Mouse (Mus musculus): Measurements from ENCODE around the gene Tbxas1. TPM values are rescaled to one million over a fixed set of nuclear protein-coding genes. Genes with fewer than 3 reads are reported as not detected.

The Tbxas1 gene
- polyA plus RNA-seq, 1 experiment from 2014 or later, result 2.0 TPM

- ATAC-seq (ENCODE audit: low FRiP score, low TSS enrichment) (no peak), DNase-seq (ENCODE audit: low spot score) (no peak)
- Histone ChIP-seq H3K4me1 (replicated peaks; ENCODE audit: control insufficient read depth, insufficient read depth) (no peaks in the 10 kb centered on the region), H3K9me3 (ENCODE audit: control insufficient read depth, low read length) (no peaks in the 10 kb centered on the region), H3K36me3 (ENCODE audit: control insufficient read depth, insufficient read depth, low read length) (no peaks in the 10 kb centered on the region), H3K4me2 (replicated peaks; ENCODE audit: low read depth) (no peak overlapping the region), H3K4me3 (ENCODE audit: low read depth, low read length) (no peak overlapping the region), H3K27me3 (ENCODE audit: control insufficient read depth, insufficient read depth, low read length) (no peaks in the 10 kb centered on the region), H3K9ac (ENCODE audit: low read length) (no peak overlapping the region), H3K27ac (replicated peaks) (no peak overlapping the region)
- TF ChIP-seq EP300 (optimal IDR thresholded peaks at IDR 0.05) (no peak), CTCF (IDR thresholded peaks at IDR 0.05; ENCODE audit: low read depth) (no peak)
- WGBS, result 9% methylated on average over 4 of the region's 4 CpGs
Measured at GRCm38 (mm10) chr6:39024631-39025030, 149.4 kb downstream of the Tbxas1 start.

GRCm38 (mm10) chr6:39025038-39025437, 149.8 kb downstream of the Tbxas1 start:
- no peaks in the 10 kb centered on the region for H3K36me3 ChIP-seq (ENCODE audit: control insufficient read depth, insufficient read depth, low read length)
- no peak overlapping the region for H3K4me3 ChIP-seq (ENCODE audit: low read depth, low read length)
- no peak for DNase-seq (ENCODE audit: low spot score)
- H3K27ac ChIP-seq (replicated peaks), result no peak overlapping the region
- ATAC-seq (ENCODE audit: low FRiP score, low TSS enrichment), result no peak
- H3K4me1 ChIP-seq (replicated peaks; ENCODE audit: control insufficient read depth, insufficient read depth), result no peaks in the 10 kb centered on the region
- no peak for TF ChIP-seq CTCF (IDR thresholded peaks at IDR 0.05; ENCODE audit: low read depth)
- TF ChIP-seq EP300 (optimal IDR thresholded peaks at IDR 0.05), result no peak
- H3K4me2 ChIP-seq (replicated peaks; ENCODE audit: low read depth), result no peak overlapping the region
- H3K9me3 ChIP-seq (ENCODE audit: control insufficient read depth, low read length), result no peaks in the 10 kb centered on the region
- 66% methylated on average over 7 of the region's 7 CpGs for WGBS
- H3K27me3 ChIP-seq (ENCODE audit: control insufficient read depth, insufficient read depth, low read length), result no peaks in the 10 kb centered on the region
- no peak overlapping the region for H3K9ac ChIP-seq (ENCODE audit: low read length)

GRCm38 (mm10) chr6:39030714-39031113, 155.5 kb downstream of the Tbxas1 start:
- Histone ChIP-seq H3K9me3 (ENCODE audit: control insufficient read depth, low read length) (no peaks in the 10 kb centered on the region), H3K27me3 (ENCODE audit: control insufficient read depth, insufficient read depth, low read length) (no peaks in the 10 kb centered on the region), H3K4me2 (replicated peaks; ENCODE audit: low read depth) (no peak overlapping the region), H3K36me3 (ENCODE audit: control insufficient read depth, insufficient read depth, low read length) (no peaks in the 10 kb centered on the region), H3K9ac (ENCODE audit: low read length) (no peak overlapping the region), H3K27ac (replicated peaks) (no peak overlapping the region), H3K4me3 (ENCODE audit: low read depth, low read length) (no peak overlapping the region), H3K4me1 (replicated peaks; ENCODE audit: control insufficient read depth, insufficient read depth) (no peaks in the 10 kb centered on the region)
- WGBS, result 76% methylated on average over 4 of the region's 4 CpGs
- DNase-seq (ENCODE audit: low spot score), result no peak
- TF ChIP-seq CTCF (IDR thresholded peaks at IDR 0.05; ENCODE audit: low read depth) (no peak), EP300 (optimal IDR thresholded peaks at IDR 0.05) (no peak)
- ATAC-seq (ENCODE audit: low FRiP score, low TSS enrichment), result no peak

- no peak for DNase-seq (ENCODE audit: low spot score)
- 79% methylated on average over 7 of the region's 7 CpGs for WGBS
- Histone ChIP-seq H3K4me3 (ENCODE audit: low read depth, low read length) (no peak overlapping the region), H3K27ac (replicated peaks) (no peak overlapping the region), H3K9ac (ENCODE audit: low read length) (no peak overlapping the region), H3K9me3 (ENCODE audit: control insufficient read depth, low read length) (no peaks in the 10 kb centered on the region), H3K4me1 (replicated peaks; ENCODE audit: control insufficient read depth, insufficient read depth) (no peaks in the 10 kb centered on the region), H3K4me2 (replicated peaks; ENCODE audit: low read depth) (no peak overlapping the region), H3K36me3 (ENCODE audit: control insufficient read depth, insufficient read depth, low read length) (no peaks in the 10 kb centered on the region), H3K27me3 (ENCODE audit: control insufficient read depth, insufficient read depth, low read length) (no peaks in the 10 kb centered on the region)
- TF ChIP-seq EP300 (optimal IDR thresholded peaks at IDR 0.05) (no peak), CTCF (IDR thresholded peaks at IDR 0.05; ENCODE audit: low read depth) (no peak)
- no peak for ATAC-seq (ENCODE audit: low FRiP score, low TSS enrichment)
Measured at GRCm38 (mm10) chr6:39033676-39034075, 158.5 kb downstream of the Tbxas1 start.

GRCm38 (mm10) chr6:39035039-39035438, 159.8 kb downstream of the Tbxas1 start:
- Histone ChIP-seq H3K36me3 (ENCODE audit: control insufficient read depth, insufficient read depth, low read length) (no peaks in the 10 kb centered on the region), H3K27me3 (ENCODE audit: control insufficient read depth, insufficient read depth, low read length) (no peaks in the 10 kb centered on the region), H3K4me1 (replicated peaks; ENCODE audit: control insufficient read depth, insufficient read depth) (no peaks in the 10 kb centered on the region), H3K27ac (replicated peaks) (no peak overlapping the region), H3K9me3 (ENCODE audit: control insufficient read depth, low read length) (no peaks in the 10 kb centered on the region), H3K4me2 (replicated peaks; ENCODE audit: low read depth) (no peak overlapping the region), H3K9ac (ENCODE audit: low read length) (no peak overlapping the region), H3K4me3 (ENCODE audit: low read depth, low read length) (no peak overlapping the region)
- TF ChIP-seq EP300 (optimal IDR thresholded peaks at IDR 0.05) (no peak), CTCF (IDR thresholded peaks at IDR 0.05; ENCODE audit: low read depth) (no peak)
- ATAC-seq (ENCODE audit: low FRiP score, low TSS enrichment), result no peak
- WGBS, result 93% methylated on average over 6 of the region's 6 CpGs
- DNase-seq (ENCODE audit: low spot score), result no peak

- no peak for DNase-seq (ENCODE audit: low spot score)
- H3K36me3 ChIP-seq (ENCODE audit: control insufficient read depth, insufficient read depth, low read length), result no peaks in the 10 kb centered on the region
- TF ChIP-seq CTCF (IDR thresholded peaks at IDR 0.05; ENCODE audit: low read depth) (no peak), EP300 (optimal IDR thresholded peaks at IDR 0.05) (no peak)
- H3K4me2 ChIP-seq (replicated peaks; ENCODE audit: low read depth), result no peak overlapping the region
- ATAC-seq (ENCODE audit: low FRiP score, low TSS enrichment), result no peak
- H3K4me3 ChIP-seq (ENCODE audit: low read depth, low read length), result no peak overlapping the region
- no peaks in the 10 kb centered on the region for H3K4me1 ChIP-seq (replicated peaks; ENCODE audit: control insufficient read depth, insufficient read depth)
- H3K9ac ChIP-seq (ENCODE audit: low read length), result no peak overlapping the region
- 66% methylated on average over 4 of the region's 4 CpGs for WGBS
- H3K27ac ChIP-seq (replicated peaks), result no peak overlapping the region
- no peaks in the 10 kb centered on the region for H3K27me3 ChIP-seq (ENCODE audit: control insufficient read depth, insufficient read depth, low read length)
- no peaks in the 10 kb centered on the region for H3K9me3 ChIP-seq (ENCODE audit: control insufficient read depth, low read length)
Measured at GRCm38 (mm10) chr6:39036204-39036603, 161.0 kb downstream of the Tbxas1 start.
